Mouse (Mus musculus): ENCODE data around the gene Plekhh3. TPM values are rescaled to one million over a fixed set of nuclear protein-coding genes. Genes with fewer than 3 reads are reported as not detected.

Gene Plekhh3
- polyA plus RNA-seq, 1 experiment from 2014 or later: 7.7 TPM

DNA sequence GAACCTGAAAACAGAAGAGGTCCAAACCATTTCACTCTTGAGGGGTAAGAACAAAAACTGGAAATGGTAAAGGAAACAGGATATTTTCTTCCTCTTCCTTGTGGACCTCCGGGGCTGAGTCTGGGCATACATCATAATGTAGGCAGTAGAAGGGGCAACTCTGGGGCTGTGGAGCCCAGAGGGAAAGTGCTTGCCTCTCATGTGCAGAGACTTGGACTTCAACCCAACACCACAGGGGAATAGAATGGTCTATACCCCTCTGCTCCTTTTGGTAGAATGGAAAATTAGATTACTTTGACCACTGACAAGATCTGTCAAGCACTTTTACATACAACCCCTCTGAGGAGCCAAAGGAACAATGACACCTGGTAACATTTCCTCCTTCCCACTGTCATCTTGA, 23.9 kb upstream of the Plekhh3 start:
- Histone ChIP-seq H3K36me3 (replicated peaks; ENCODE audit: control insufficient read depth, insufficient read depth) (peaks cover 63% of the 10 kb centered on the region), H3K9ac (no peak overlapping the region), H3K27me3 (ENCODE audit: control insufficient read depth, insufficient read depth, low read length) (no peaks in the 10 kb centered on the region), H3K9me3 (ENCODE audit: control insufficient read depth, low read length) (no peaks in the 10 kb centered on the region), H3K27ac (no peak overlapping the region), H3K4me1 (replicated peaks; ENCODE audit: control insufficient read depth, insufficient read depth, low read length) (peaks cover 7% of the 10 kb centered on the region), H3K4me2 (replicated peaks) (no peak overlapping the region), H3K4me3 (replicated peaks; ENCODE audit: low read length) (no peak overlapping the region)
- DNase-seq (ENCODE audit: low spot score) (no peak), ATAC-seq (ENCODE audit: low FRiP score) (no peak)
- 100% methylated on average over 1 of the region's 1 CpGs for WGBS

DNA sequence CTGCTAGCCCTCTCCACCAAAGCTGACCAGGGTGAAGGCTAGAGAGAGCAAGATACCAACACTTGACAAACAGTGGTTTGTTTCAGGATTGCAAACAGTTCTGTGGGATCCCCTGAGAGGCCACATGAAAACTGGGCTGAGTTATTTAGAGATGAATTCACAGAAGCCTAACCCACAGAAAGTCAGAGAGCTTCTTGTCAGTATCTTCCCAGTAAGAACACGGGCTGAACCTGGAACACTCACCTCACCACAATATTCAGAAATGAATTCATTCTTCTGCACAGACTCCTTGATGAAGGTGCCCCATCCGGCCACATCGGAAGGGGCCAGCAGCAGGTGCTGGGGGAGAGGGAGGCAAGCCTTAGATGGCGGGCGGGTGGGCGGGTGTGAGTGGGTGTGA, 23.5 kb upstream of the Plekhh3 start:
- Histone ChIP-seq H3K9ac (no peak overlapping the region), H3K9me3 (ENCODE audit: control insufficient read depth, low read length) (no peaks in the 10 kb centered on the region), H3K36me3 (replicated peaks; ENCODE audit: control insufficient read depth, insufficient read depth) (peaks cover 58% of the 10 kb centered on the region), H3K4me1 (replicated peaks; ENCODE audit: control insufficient read depth, insufficient read depth, low read length) (peaks cover 12% of the 10 kb centered on the region), H3K4me3 (replicated peaks; ENCODE audit: low read length) (no peak overlapping the region), H3K27me3 (ENCODE audit: control insufficient read depth, insufficient read depth, low read length) (no peaks in the 10 kb centered on the region), H3K4me2 (replicated peaks) (no peak overlapping the region), H3K27ac (no peak overlapping the region)
- 95% methylated on average over 6 of the region's 6 CpGs for WGBS
- no peak for ATAC-seq (ENCODE audit: low FRiP score)
- DNase-seq (ENCODE audit: low spot score): no peak

GRCm38 (mm10) chr11:101194137-101194536, 23.0 kb upstream of the Plekhh3 start:
- no peak for DNase-seq (ENCODE audit: low spot score)
- Histone ChIP-seq H3K36me3 (replicated peaks; ENCODE audit: control insufficient read depth, insufficient read depth) (peaks cover 53% of the 10 kb centered on the region), H3K27ac (no peak overlapping the region), H3K27me3 (ENCODE audit: control insufficient read depth, insufficient read depth, low read length) (no peaks in the 10 kb centered on the region), H3K9me3 (ENCODE audit: control insufficient read depth, low read length) (no peaks in the 10 kb centered on the region), H3K4me2 (replicated peaks) (no peak overlapping the region), H3K4me3 (replicated peaks; ENCODE audit: low read length) (no peak overlapping the region), H3K9ac (no peak overlapping the region), H3K4me1 (replicated peaks; ENCODE audit: control insufficient read depth, insufficient read depth, low read length) (peaks cover 15% of the 10 kb centered on the region)
- no peak for ATAC-seq (ENCODE audit: low FRiP score)
- 93% methylated on average over 5 of the region's 5 CpGs for WGBS

GRCm38 (mm10) chr11:101193076-101193475, 21.9 kb upstream of the Plekhh3 start:
- H3K4me2 ChIP-seq (replicated peaks): no peak overlapping the region
- WGBS: 89% methylated on average over 7 of the region's 7 CpGs
- no peak overlapping the region for H3K9ac ChIP-seq
- no peaks in the 10 kb centered on the region for H3K9me3 ChIP-seq (ENCODE audit: control insufficient read depth, low read length)
- peaks cover 18% of the 10 kb centered on the region for H3K4me1 ChIP-seq (replicated peaks; ENCODE audit: control insufficient read depth, insufficient read depth, low read length)
- no peaks in the 10 kb centered on the region for H3K27me3 ChIP-seq (ENCODE audit: control insufficient read depth, insufficient read depth, low read length)
- H3K36me3 ChIP-seq (replicated peaks; ENCODE audit: control insufficient read depth, insufficient read depth): peaks cover 43% of the 10 kb centered on the region
- DNase-seq (ENCODE audit: low spot score): no peak
- H3K4me3 ChIP-seq (replicated peaks; ENCODE audit: low read length): no peak overlapping the region
- no peak for ATAC-seq (ENCODE audit: low FRiP score)
- no peak overlapping the region for H3K27ac ChIP-seq

GRCm38 (mm10) chr11:101192646-101193045, 21.5 kb upstream of the Plekhh3 start:
- no peak overlapping the region for H3K4me3 ChIP-seq (replicated peaks; ENCODE audit: low read length)
- H3K4me2 ChIP-seq (replicated peaks): no peak overlapping the region
- ATAC-seq (ENCODE audit: low FRiP score) (no peak), DNase-seq (ENCODE audit: low spot score) (no peak)
- 90% methylated on average over 6 of the region's 6 CpGs for WGBS
- H3K27me3 ChIP-seq (ENCODE audit: control insufficient read depth, insufficient read depth, low read length): no peaks in the 10 kb centered on the region
- peaks cover 38% of the 10 kb centered on the region for H3K36me3 ChIP-seq (replicated peaks; ENCODE audit: control insufficient read depth, insufficient read depth)
- H3K4me1 ChIP-seq (replicated peaks; ENCODE audit: control insufficient read depth, insufficient read depth, low read length): peaks cover 18% of the 10 kb centered on the region
- H3K9ac ChIP-seq: no peak overlapping the region
- no peak overlapping the region for H3K27ac ChIP-seq
- H3K9me3 ChIP-seq (ENCODE audit: control insufficient read depth, low read length): no peaks in the 10 kb centered on the region

- no peak overlapping the region for H3K4me2 ChIP-seq (replicated peaks)
- no peaks in the 10 kb centered on the region for H3K27me3 ChIP-seq (ENCODE audit: control insufficient read depth, insufficient read depth, low read length)
- DNase-seq (ENCODE audit: low spot score) (no peak), ATAC-seq (ENCODE audit: low FRiP score) (no peak)
- no peak overlapping the region for H3K4me3 ChIP-seq (replicated peaks; ENCODE audit: low read length)
- 81% methylated on average over 4 of the region's 4 CpGs for WGBS
- H3K36me3 ChIP-seq (replicated peaks; ENCODE audit: control insufficient read depth, insufficient read depth): peaks cover 33% of the 10 kb centered on the region
- H3K4me1 ChIP-seq (replicated peaks; ENCODE audit: control insufficient read depth, insufficient read depth, low read length): peaks cover 18% of the 10 kb centered on the region
- no peak overlapping the region for H3K9ac ChIP-seq
- no peaks in the 10 kb centered on the region for H3K9me3 ChIP-seq (ENCODE audit: control insufficient read depth, low read length)
- H3K27ac ChIP-seq: no peak overlapping the region
Observed at GRCm38 (mm10) chr11:101191919-101192470, 20.8 kb upstream of the Plekhh3 start.

DNA sequence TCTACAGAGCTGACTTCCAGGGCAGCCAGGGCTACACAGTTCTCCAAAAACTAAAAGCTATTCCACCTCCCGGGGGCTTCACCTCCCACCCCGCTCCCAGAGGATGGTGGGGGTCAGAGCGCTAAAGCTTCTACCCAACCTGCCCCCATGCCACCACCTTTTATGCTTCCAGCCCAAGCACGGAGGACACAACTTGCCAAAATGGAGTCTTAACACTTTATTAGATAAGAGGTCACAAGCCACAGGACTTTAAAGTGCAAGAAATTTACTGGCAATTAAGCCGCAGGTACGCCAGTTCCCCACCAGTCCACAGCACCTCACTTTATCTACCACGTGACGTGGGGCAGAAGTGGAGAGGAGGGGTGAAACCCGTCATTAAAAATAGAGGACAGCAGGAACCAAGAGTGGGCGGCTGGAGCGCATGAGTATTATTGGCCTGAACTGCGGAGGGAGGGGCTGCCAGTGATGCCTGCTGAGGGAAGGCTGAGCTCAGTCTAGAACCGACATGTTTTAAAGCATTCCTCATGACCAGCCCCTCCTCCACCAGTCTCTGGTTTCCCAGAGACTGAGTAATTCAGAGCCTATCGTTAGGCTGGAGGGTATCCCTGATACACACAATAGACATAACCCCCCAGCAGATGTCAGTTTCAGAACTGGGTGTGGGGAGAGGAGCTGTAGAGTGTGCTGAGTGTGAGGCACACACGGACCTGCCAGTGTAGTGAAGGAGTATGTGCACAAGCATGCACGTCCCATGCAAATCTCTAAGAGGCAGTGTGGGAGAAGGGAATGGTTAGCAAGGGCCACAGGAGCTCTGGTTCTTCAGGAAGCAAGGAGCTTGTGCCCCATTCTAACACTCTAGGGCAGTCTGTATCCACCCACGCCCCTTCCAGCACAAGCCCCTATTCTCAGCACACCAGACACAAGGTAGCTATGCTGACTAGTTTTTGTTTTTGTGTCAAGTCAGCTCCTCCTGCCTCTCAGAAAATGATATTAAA, 20.1 kb upstream of the Plekhh3 start:
- no peaks in the 10 kb centered on the region for H3K9me3 ChIP-seq (ENCODE audit: control insufficient read depth, low read length)
- H3K4me3 ChIP-seq (replicated peaks; ENCODE audit: low read length): no peak overlapping the region
- 0 out of 2 replicates have a peak overlapping the region, but pooled peaks have one; percentile 70 for H3K27ac ChIP-seq
- no peaks in the 10 kb centered on the region for H3K27me3 ChIP-seq (ENCODE audit: control insufficient read depth, insufficient read depth, low read length)
- ATAC-seq (ENCODE audit: low FRiP score) (no peak), DNase-seq (ENCODE audit: low spot score) (no peak)
- WGBS: 51% methylated on average over 17 of the region's 17 CpGs
- peaks cover 26% of the 10 kb centered on the region for H3K36me3 ChIP-seq (replicated peaks; ENCODE audit: control insufficient read depth, insufficient read depth)
- H3K9ac ChIP-seq: no peak overlapping the region
- peaks cover 18% of the 10 kb centered on the region for H3K4me1 ChIP-seq (replicated peaks; ENCODE audit: control insufficient read depth, insufficient read depth, low read length)
- H3K4me2 ChIP-seq (replicated peaks): no peak overlapping the region

- Histone ChIP-seq H3K4me2 (replicated peaks) (no peak overlapping the region), H3K27me3 (ENCODE audit: control insufficient read depth, insufficient read depth, low read length) (no peaks in the 10 kb centered on the region), H3K27ac (peak overlapping the region; percentile 70), H3K4me1 (replicated peaks; ENCODE audit: control insufficient read depth, insufficient read depth, low read length) (peaks cover 18% of the 10 kb centered on the region), H3K4me3 (replicated peaks; ENCODE audit: low read length) (no peak overlapping the region), H3K36me3 (replicated peaks; ENCODE audit: control insufficient read depth, insufficient read depth) (peaks cover 17% of the 10 kb centered on the region), H3K9ac (no peak overlapping the region; the same call in 1 of the 2 replicates), H3K9me3 (ENCODE audit: control insufficient read depth, low read length) (no peaks in the 10 kb centered on the region)
- ATAC-seq (ENCODE audit: low FRiP score) (0 out of 2 replicates have a peak, but pooled peaks have one; percentile 24), DNase-seq (ENCODE audit: low spot score) (no peak)
- 24% methylated on average over 8 of the region's 8 CpGs for WGBS
Observed at GRCm38 (mm10) chr11:101190181-101190912, 19.2 kb upstream of the Plekhh3 start.
